Mouse (Mus musculus) midbrain, embryonic 11.5 days (tissue): Measurements from ENCODE around the gene Zfyve21. TPM values are rescaled to one million over a fixed set of nuclear protein-coding genes. Genes with fewer than 3 reads are reported as not detected.
A peak's percentile ranks its signal among the peaks of the same experiment; 100 is the strongest.

ENCODE experiments used
- ATAC-seq: fragments of 200-750 bp; cut with Nextera tagmentation; 2 replicates; pipeline ENCODE4 v1.8.0; 2017; ENCODE audit warnings: moderate TSS enrichment, moderate library complexity; ENCODE audit not compliant: low FRiP score
- DNase-seq: peaks from one replicate; pipeline ENCODE4 v3.0.0; 2015; ENCODE audit warnings: low spot score; ENCODE audit errors: missing footprints
- H3K27ac ChIP-seq: fragments of 300-500 bp; sonication (generic); 2 replicates; pipeline ENCODE4 v1.5.1; 2014; ENCODE audit warnings: low read depth, low read length
- H3K27me3 ChIP-seq: fragments of 300-500 bp; sonication (generic); 2 replicates; pipeline ENCODE4 v1.6.1; 2014; ENCODE audit warnings: mild to moderate bottlenecking, low read length, moderate library complexity, mixed read lengths; ENCODE audit not compliant: control insufficient read depth, insufficient read depth
- H3K36me3 ChIP-seq: fragments of 300-500 bp; sonication (generic); 2 replicates; pipeline ENCODE4 v1.6.1; 2014; ENCODE audit warnings: mild to moderate bottlenecking, low read length, moderate library complexity, mixed read lengths; ENCODE audit not compliant: control insufficient read depth, insufficient read depth
- H3K4me1 ChIP-seq: fragments of 300-500 bp; sonication (generic); 2 replicates; pipeline ENCODE4 v1.6.1; 2014; ENCODE audit warnings: low read length; ENCODE audit not compliant: control insufficient read depth, insufficient read depth
- H3K4me2 ChIP-seq: fragments of 300-500 bp; sonication (generic); 2 replicates; pipeline ENCODE4 v1.6.1; 2014; ENCODE audit warnings: mild to moderate bottlenecking, moderate library complexity
- H3K4me3 ChIP-seq: fragments of 300-500 bp; sonication (generic); 2 replicates; pipeline ENCODE4 v1.5.1; 2014; ENCODE audit warnings: low read depth, low read length
- H3K9ac ChIP-seq: fragments of 300-500 bp; sonication (generic); 2 replicates; pipeline ENCODE4 v1.6.1; 2014; ENCODE audit warnings: low read length
- H3K9me3 ChIP-seq: fragments of 300-500 bp; sonication (generic); 2 replicates; pipeline ENCODE4 v1.6.1; 2016; ENCODE audit warnings: low read length; ENCODE audit not compliant: control insufficient read depth
- WGBS: fragments of 180-500 bp; shearing (Covaris S2); extraction: QIAGEN DNeasy Blood & Tissue Kit; methylation state at CpG from one replicate; pipeline ENCODE4 v1.1.7; 2014; 5-methylcytosine and 5-hydroxymethylcytosine counted together
- polyA plus RNA-seq: library from polyadenylated mRNA; unstranded; fragments of >200 nt; fragmentation: Nextera tagmentation; extraction: Ambion mirVana; gene quantifications from 2 replicates; pipeline ENCODE4 v1.2.1, GENCODE M21; 2014

The Zfyve21 gene
- polyA plus RNA-seq, 1 experiment from 2014 or later: 63.7 TPM

DNA sequence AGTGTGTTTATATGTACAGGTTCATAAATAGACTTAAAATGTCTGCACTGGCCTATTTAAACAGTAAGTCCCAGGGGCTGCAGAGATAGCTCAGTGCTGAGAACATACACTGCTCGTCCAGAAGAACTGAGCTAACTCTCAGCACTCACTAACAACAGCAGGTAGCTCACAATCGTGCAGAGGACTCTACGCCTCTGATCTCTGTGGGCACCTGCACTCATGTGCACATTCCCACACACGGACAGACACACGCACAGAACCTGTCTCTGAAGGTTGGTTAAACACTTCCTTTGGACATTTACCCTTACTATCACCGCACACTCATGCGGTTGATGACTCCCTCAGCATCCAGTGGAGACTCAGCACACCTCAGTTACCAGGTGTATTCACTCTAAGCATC lies 56.8 kb downstream of the Zfyve21 start:
- no peak for ATAC-seq
- WGBS: 90% methylated on average over 7 of the region's 7 CpGs

GRCm38 (mm10) chr12:111872079-111872478 lies 58.1 kb downstream of the Zfyve21 start:
- no peak overlapping the region for H3K9ac ChIP-seq
- no peaks in the 10 kb centered on the region for H3K27me3 ChIP-seq
- no peaks in the 10 kb centered on the region for H3K36me3 ChIP-seq
- DNase-seq: no peak
- no peak overlapping the region for H3K4me2 ChIP-seq
- no peak overlapping the region for H3K27ac ChIP-seq
- H3K4me3 ChIP-seq: no peak overlapping the region
- H3K4me1 ChIP-seq: no peaks in the 10 kb centered on the region
- H3K9me3 ChIP-seq: no peaks in the 10 kb centered on the region
- 95% methylated on average over 5 of the region's 5 CpGs for WGBS
- no peak for ATAC-seq

More for the DNA sequence above, 56.8 kb downstream of the Zfyve21 start:
- H3K9me3 ChIP-seq: no peaks in the 10 kb centered on the region
- H3K9ac ChIP-seq: no peak overlapping the region
- H3K4me1 ChIP-seq: no peaks in the 10 kb centered on the region
- H3K27me3 ChIP-seq: no peaks in the 10 kb centered on the region
- DNase-seq: peak; percentile 21
- no peak overlapping the region for H3K27ac ChIP-seq
- no peak overlapping the region for H3K4me2 ChIP-seq
- H3K36me3 ChIP-seq: no peaks in the 10 kb centered on the region
- no peak overlapping the region for H3K4me3 ChIP-seq

DNA sequence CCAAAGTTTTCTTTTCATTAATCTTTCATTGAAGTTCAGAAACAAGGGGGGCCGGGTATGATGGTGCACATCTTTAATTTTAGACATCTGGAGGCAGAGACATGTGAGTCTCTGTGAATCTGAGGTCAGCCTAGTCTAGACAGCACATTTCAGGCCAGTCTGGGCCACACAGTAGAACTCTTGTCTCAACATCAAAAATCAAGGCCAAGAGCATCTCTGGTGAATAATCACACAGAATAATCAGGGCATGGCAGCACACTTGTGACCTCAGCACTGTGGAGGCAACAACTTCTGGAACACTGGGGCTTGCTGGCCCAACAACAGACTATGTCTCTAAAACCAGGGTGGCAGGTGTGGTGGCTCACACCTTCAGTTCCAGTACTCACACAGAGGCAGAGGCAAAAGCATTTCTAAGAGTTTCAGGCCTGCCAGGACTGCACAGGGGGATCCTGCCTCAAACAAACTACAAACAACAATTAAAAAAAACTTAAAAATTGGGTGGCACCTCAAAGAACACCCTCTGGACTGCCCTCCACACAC lies 60.7 kb downstream of the Zfyve21 start:
- no peak overlapping the region for H3K27ac ChIP-seq
- DNase-seq: no peak
- H3K9me3 ChIP-seq: no peaks in the 10 kb centered on the region
- no peaks in the 10 kb centered on the region for H3K27me3 ChIP-seq
- 82% methylated on average over 1 of the region's 1 CpGs for WGBS
- no peak overlapping the region for H3K4me2 ChIP-seq
- H3K4me1 ChIP-seq: no peaks in the 10 kb centered on the region
- no peaks in the 10 kb centered on the region for H3K36me3 ChIP-seq
- no peak overlapping the region for H3K4me3 ChIP-seq
- H3K9ac ChIP-seq: no peak overlapping the region
- no peak for ATAC-seq

GRCm38 (mm10) chr12:111875499-111875898 lies 61.5 kb downstream of the Zfyve21 start:
- 90% methylated on average over 3 of the region's 3 CpGs for WGBS
- H3K36me3 ChIP-seq: no peaks in the 10 kb centered on the region
- DNase-seq (no peak), ATAC-seq (no peak)
- no peak overlapping the region for H3K27ac ChIP-seq
- no peaks in the 10 kb centered on the region for H3K9me3 ChIP-seq
- no peaks in the 10 kb centered on the region for H3K4me1 ChIP-seq
- H3K4me2 ChIP-seq: no peak overlapping the region
- no peaks in the 10 kb centered on the region for H3K27me3 ChIP-seq
- H3K9ac ChIP-seq: no peak overlapping the region
- no peak overlapping the region for H3K4me3 ChIP-seq

GRCm38 (mm10) chr12:111878213-111878612 lies 64.2 kb downstream of the Zfyve21 start:
- ATAC-seq: peak; percentile 63
- peak; percentile 95 for DNase-seq
- H3K36me3 ChIP-seq: no peaks in the 10 kb centered on the region
- H3K27me3 ChIP-seq: no peaks in the 10 kb centered on the region
- 19% methylated on average over 3 of the region's 3 CpGs for WGBS
- no peaks in the 10 kb centered on the region for H3K4me1 ChIP-seq
- no peak overlapping the region for H3K4me2 ChIP-seq
- H3K27ac ChIP-seq: no peak overlapping the region
- no peak overlapping the region for H3K9ac ChIP-seq
- H3K9me3 ChIP-seq: no peaks in the 10 kb centered on the region
- H3K4me3 ChIP-seq: no peak overlapping the region

Other genes with a start within 250 kb of the Zfyve21 start
- gene Mark3, start 239.6 kb upstream of the Zfyve21 start, polyA plus RNA-seq: 69.9 and 73.7 TPM in 2 replicates
- 2,717 and 2,900 TPM in 2 replicates for gene Ckb, start 141.8 kb upstream of the Zfyve21 start, polyA plus RNA-seq
- 5.5 and 6.0 TPM in 2 replicates for gene Trmt61a, start 136.1 kb upstream of the Zfyve21 start, polyA plus RNA-seq
- gene Bag5, start 100.9 kb upstream of the Zfyve21 start, polyA plus RNA-seq: 62.2 and 64.1 TPM in 2 replicates
- gene Apopt1, start 100.9 kb upstream of the Zfyve21 start, polyA plus RNA-seq: 50.8 and 54.7 TPM in 2 replicates
- gene Klc1, start 55.3 kb upstream of the Zfyve21 start, polyA plus RNA-seq: 282 and 288 TPM in 2 replicates
- gene Xrcc3, start 297 bp upstream of the Zfyve21 start, polyA plus RNA-seq: 11.1 and 12.6 TPM in 2 replicates
- 4.9 and 6.3 TPM in 2 replicates for gene Ppp1r13b, start 93.9 kb downstream of the Zfyve21 start, polyA plus RNA-seq
- 565 and 627 TPM in 2 replicates for gene Atp5mpl, start 152.8 kb downstream of the Zfyve21 start, polyA plus RNA-seq
- 0.87 and 1.4 TPM in 2 replicates for gene Tdrd9, start 157.4 kb downstream of the Zfyve21 start, polyA plus RNA-seq
- gene Rd3l, start 167.1 kb downstream of the Zfyve21 start, polyA plus RNA-seq: not detected in 2 replicates